Mouse (Mus musculus) T-helper 2 cell (primary cell): ENCODE measurements at regions not wholly inside any gene's neighbourhood (a gene's known extent, or its start where the extent isn't known, plus 50 kb on each side); places are given as distances from the start of the nearest gene placed in this dataset.
"Not testable (repeated sequence)": the region's sequence is repeated elsewhere in the genome, so short reads cannot be mapped to it uniquely, and the experiment has no call there.

Experiments used
- in situ Hi-C: fragments of 300-600 bp; cut with MboI, MseI; formaldehyde crosslinking; loops from one replicate; pipeline ENCODE4 v1.15.1; 2025; ENCODE audit warnings: high pct_unique_total_duplicates

GRCm38 (mm10) chr9:104398484-104398883 is 60.9 kb upstream of the Acpp start:
- in situ Hi-C loops: not testable (repeated sequence)

- in situ Hi-C loops: no loop called here
Measured at GRCm38 (mm10) chr9:104387805-104388204, 50.3 kb upstream of the Acpp start.
